Mouse (Mus musculus) midbrain, embryonic 14.5 days (tissue): Measurements from ENCODE around the gene Clta. TPM values are rescaled to one million over a fixed set of nuclear protein-coding genes. Genes with fewer than 3 reads are reported as not detected.
A peak's percentile ranks its signal among the peaks of the same experiment; 100 is the strongest.

Experiments
- ATAC-seq: fragments of 200-750 bp; cut with Nextera tagmentation; 2 replicates; pipeline ENCODE4 v1.8.0; 2017; ENCODE audit warnings: moderate number of reproducible peaks, moderate library complexity; ENCODE audit not compliant: low FRiP score, low TSS enrichment
- DNase-seq: peaks from one replicate; pipeline ENCODE4 v3.0.0-alpha.2; 2015
- H3K27ac ChIP-seq: fragments of 300-500 bp; sonication (generic); replicated peaks from 2 replicates; pipeline ENCODE4 v1.5.1; 2014; ENCODE audit warnings: mild to moderate bottlenecking, low read depth, low read length, moderate library complexity
- H3K27me3 ChIP-seq: fragments of 300-500 bp; sonication (generic); 2 replicates; pipeline ENCODE4 v1.6.1; 2014; ENCODE audit warnings: low read length, control low read depth, mixed read lengths; ENCODE audit not compliant: control insufficient read depth, insufficient read depth
- H3K36me3 ChIP-seq: fragments of 300-500 bp; sonication (generic); 2 replicates; pipeline ENCODE4 v1.6.1; 2014; ENCODE audit warnings: low read length, control low read depth; ENCODE audit not compliant: control insufficient read depth, insufficient read depth
- H3K4me1 ChIP-seq: fragments of 300-500 bp; sonication (generic); 2 replicates; pipeline ENCODE4 v1.6.1; 2014; ENCODE audit warnings: mild to moderate bottlenecking, antibody characterized with exemption, low read length, control low read depth; ENCODE audit not compliant: control insufficient read depth, insufficient read depth
- H3K4me2 ChIP-seq: fragments of 300-500 bp; sonication (generic); 2 replicates; pipeline ENCODE4 v1.6.1; 2014; ENCODE audit warnings: mild to moderate bottlenecking, low read length, moderate library complexity
- H3K4me3 ChIP-seq: fragments of 300-500 bp; sonication (generic); replicated peaks from 2 replicates; pipeline ENCODE4 v1.5.1; 2014; ENCODE audit warnings: low read depth, low read length
- H3K9ac ChIP-seq: fragments of 300-500 bp; sonication (generic); replicated peaks from 2 replicates; pipeline ENCODE4 v1.6.1; 2014; ENCODE audit warnings: mild to moderate bottlenecking, low read length, moderate library complexity
- H3K9me3 ChIP-seq: fragments of 300-500 bp; sonication (generic); 2 replicates; pipeline ENCODE4 v1.6.1; 2016; ENCODE audit warnings: low read length, control low read depth, mixed read lengths; ENCODE audit not compliant: control insufficient read depth
- whole genome bisulfite sequencing: fragments of 180-500 bp; shearing (Covaris S2); extraction: QIAGEN DNeasy Blood & Tissue Kit; methylation state at CpG from one replicate; pipeline ENCODE4 v1.1.7; 2014; 5-methylcytosine and 5-hydroxymethylcytosine counted together
- polyA plus RNA-seq: library from polyadenylated mRNA; unstranded; fragments of >200 nt; fragmentation: Nextera tagmentation; extraction: Ambion mirVana; gene quantifications from 2 replicates; pipeline ENCODE4 v1.2.1, GENCODE M21; 2014

Clta gene
- polyA plus RNA-seq, 1 experiment from 2014 or later: 317 TPM

DNA sequence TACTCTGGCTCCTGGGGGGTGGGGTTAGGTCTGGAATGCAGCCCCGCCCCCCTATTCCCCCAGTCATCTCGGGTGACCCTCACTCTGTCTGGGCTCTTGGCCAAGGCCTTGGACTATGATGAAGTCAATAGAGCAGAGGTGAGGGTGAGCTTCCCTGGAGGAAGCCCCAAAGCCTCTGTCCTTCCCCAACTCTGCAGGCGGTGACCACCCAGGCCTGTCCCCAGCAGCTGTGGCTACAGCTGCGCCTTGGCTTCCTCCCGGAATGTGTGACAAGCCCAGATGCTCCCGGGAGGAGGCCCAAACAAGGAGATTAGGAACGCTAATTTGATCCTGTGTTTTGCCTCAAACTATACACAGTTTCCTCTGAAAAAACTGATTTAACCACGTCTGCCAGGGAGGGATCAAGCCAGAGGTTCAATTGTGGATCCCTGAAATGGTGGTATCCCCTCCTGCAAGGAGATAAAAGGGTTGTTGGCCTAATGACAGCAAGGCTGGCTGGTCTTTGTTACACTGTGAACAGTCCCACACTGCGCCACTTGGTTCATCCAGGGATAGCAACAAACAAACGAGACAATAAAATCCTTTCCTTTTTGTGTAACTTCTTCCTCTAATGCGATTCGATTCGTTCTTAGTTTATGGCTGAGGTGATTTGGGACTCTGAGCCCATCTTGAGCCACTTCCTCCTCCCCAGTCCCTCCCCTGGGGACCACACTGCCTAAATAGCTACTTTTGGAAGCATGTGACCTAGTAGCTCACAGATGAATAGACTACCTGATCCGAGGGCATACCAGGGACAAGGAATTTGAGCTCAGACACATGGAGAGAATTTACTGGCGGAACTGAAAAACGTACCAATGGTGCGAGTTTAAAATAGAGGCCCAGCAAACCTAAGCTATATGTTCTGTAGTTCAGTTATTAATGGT is 25.5 kb upstream of the Clta start:
- H3K9ac ChIP-seq: no peak overlapping the region
- 0 out of 2 replicates have a peak, but pooled peaks have one; percentile 25 for ATAC-seq
- H3K27ac ChIP-seq: peak overlapping the region; percentile 49; the same call in 1 of the 2 replicates
- peaks cover 11% of the 10 kb centered on the region; the same call in 1 of the 2 replicates for H3K4me1 ChIP-seq
- 10% methylated on average over 17 of the region's 17 CpGs for WGBS
- H3K27me3 ChIP-seq: peaks cover 12% of the 10 kb centered on the region; the same call in 1 of the 2 replicates
- no peak overlapping the region for H3K4me2 ChIP-seq
- no peaks in the 10 kb centered on the region for H3K36me3 ChIP-seq
- H3K4me3 ChIP-seq: no peak overlapping the region
- peak; percentile 61 for DNase-seq
- H3K9me3 ChIP-seq: no peaks in the 10 kb centered on the region

DNA sequence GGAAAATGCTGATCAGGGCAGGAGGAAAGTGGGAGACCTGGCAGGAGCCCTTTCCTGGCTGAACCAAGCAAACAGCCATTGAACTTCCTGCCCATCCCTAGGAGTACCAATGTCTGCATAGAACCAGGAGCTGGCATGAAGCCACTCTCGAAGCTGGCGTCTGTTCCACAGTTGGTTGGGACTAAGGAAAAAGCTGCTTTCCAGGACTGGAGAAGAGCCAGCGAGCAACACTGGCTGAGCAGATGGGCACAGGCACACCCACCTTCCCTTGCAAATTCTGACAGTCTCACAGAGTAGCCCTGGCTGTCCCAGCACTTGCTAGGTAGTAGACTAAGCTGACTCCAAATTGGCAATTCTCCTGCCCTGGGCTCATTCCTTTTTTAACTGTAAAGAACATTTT is 24.5 kb upstream of the Clta start:
- Histone ChIP-seq H3K27me3 (peaks cover 12% of the 10 kb centered on the region; the same call in 1 of the 2 replicates), H3K4me3 (no peak overlapping the region), H3K36me3 (no peaks in the 10 kb centered on the region), H3K4me2 (no peak overlapping the region), H3K9ac (no peak overlapping the region), H3K27ac (no peak overlapping the region), H3K4me1 (peaks cover 11% of the 10 kb centered on the region; the same call in 1 of the 2 replicates), H3K9me3 (no peaks in the 10 kb centered on the region)
- no peak for ATAC-seq
- WGBS: 74% methylated on average over 3 of the region's 3 CpGs
- DNase-seq: peak; percentile 70

DNA sequence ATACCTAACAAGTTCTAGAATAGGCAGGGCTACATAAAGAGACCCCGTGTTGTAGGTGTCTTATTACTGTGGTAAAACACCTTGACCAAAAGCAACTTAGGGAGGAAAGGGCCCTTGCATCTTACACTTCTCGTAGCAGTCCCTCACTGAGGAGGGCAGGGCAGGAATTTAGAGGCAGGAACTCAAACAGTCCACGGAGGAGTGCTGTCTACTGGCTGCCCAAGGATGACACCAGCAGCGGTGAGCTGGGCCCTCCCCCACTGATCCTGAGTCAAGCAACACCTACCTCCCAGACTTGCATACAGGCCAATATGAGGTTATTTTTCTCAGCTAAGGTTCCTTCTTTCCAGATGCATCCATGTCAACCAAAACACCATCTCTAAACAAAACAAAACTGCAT is 24.0 kb upstream of the Clta start:
- H3K4me3 ChIP-seq: no peak overlapping the region
- no peaks in the 10 kb centered on the region for H3K36me3 ChIP-seq
- DNase-seq (no peak), ATAC-seq (no peak)
- peaks cover 12% of the 10 kb centered on the region; the same call in 1 of the 2 replicates for H3K27me3 ChIP-seq
- H3K4me2 ChIP-seq: no peak overlapping the region
- H3K4me1 ChIP-seq: peaks cover 11% of the 10 kb centered on the region; the same call in 1 of the 2 replicates
- 90% methylated on average over 4 of the region's 4 CpGs for WGBS
- no peaks in the 10 kb centered on the region for H3K9me3 ChIP-seq
- H3K27ac ChIP-seq: no peak overlapping the region
- no peak overlapping the region for H3K9ac ChIP-seq

DNA sequence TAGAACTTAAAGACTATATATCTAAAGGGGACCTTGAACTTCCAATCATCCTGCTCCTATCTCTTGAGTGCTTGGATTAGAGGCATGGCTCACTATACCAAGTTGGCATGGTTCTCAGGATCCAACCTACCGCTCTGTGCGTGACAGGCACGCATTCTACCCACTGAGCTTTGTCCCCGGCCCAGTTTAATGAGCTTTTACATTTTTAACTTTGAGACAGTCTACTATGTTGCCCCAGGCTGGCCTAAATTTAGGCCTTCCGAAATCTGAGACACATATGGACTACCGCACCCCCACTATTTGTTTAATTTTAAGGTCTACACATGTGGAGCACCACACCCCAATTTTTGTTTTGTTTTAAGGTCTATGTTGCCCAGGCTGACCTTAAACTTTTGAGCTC is 23.4 kb upstream of the Clta start:
- peaks cover 12% of the 10 kb centered on the region; the same call in 1 of the 2 replicates for H3K27me3 ChIP-seq
- WGBS: 98% methylated on average over 6 of the region's 6 CpGs
- H3K4me3 ChIP-seq: no peak overlapping the region
- DNase-seq: no peak
- no peak overlapping the region for H3K27ac ChIP-seq
- no peaks in the 10 kb centered on the region for H3K9me3 ChIP-seq
- H3K9ac ChIP-seq: no peak overlapping the region
- no peak overlapping the region for H3K4me2 ChIP-seq
- no peaks in the 10 kb centered on the region for H3K36me3 ChIP-seq
- H3K4me1 ChIP-seq: peaks cover 11% of the 10 kb centered on the region; the same call in 1 of the 2 replicates
- ATAC-seq: no peak

DNA sequence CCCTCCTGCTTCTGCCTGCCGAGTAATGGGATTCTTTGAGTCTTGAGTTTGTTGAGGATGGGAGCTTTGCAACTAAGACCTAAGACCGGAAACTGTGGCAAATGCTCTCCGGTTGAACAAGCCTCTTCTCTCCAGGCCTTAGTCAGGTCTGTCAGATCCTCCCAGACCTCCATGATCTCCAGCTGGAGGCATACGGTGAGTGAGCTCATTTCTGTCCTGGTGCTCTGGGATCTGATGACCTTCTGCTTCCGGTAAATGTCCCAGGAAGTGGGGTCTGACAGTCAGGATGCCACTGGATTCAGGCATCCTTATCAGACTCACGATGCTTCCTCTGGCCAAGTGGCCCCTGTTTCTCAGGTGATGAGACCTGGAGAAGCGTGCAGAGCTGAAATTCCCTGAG is 23.0 kb upstream of the Clta start:
- no peak overlapping the region for H3K4me2 ChIP-seq
- WGBS: 87% methylated on average over 7 of the region's 7 CpGs
- peaks cover 12% of the 10 kb centered on the region; the same call in 1 of the 2 replicates for H3K27me3 ChIP-seq
- no peak overlapping the region for H3K9ac ChIP-seq
- no peaks in the 10 kb centered on the region for H3K36me3 ChIP-seq
- no peak for ATAC-seq
- H3K4me3 ChIP-seq: no peak overlapping the region
- no peak overlapping the region for H3K27ac ChIP-seq
- no peaks in the 10 kb centered on the region for H3K9me3 ChIP-seq
- H3K4me1 ChIP-seq: peaks cover 11% of the 10 kb centered on the region; the same call in 1 of the 2 replicates
- DNase-seq: no peak

DNA sequence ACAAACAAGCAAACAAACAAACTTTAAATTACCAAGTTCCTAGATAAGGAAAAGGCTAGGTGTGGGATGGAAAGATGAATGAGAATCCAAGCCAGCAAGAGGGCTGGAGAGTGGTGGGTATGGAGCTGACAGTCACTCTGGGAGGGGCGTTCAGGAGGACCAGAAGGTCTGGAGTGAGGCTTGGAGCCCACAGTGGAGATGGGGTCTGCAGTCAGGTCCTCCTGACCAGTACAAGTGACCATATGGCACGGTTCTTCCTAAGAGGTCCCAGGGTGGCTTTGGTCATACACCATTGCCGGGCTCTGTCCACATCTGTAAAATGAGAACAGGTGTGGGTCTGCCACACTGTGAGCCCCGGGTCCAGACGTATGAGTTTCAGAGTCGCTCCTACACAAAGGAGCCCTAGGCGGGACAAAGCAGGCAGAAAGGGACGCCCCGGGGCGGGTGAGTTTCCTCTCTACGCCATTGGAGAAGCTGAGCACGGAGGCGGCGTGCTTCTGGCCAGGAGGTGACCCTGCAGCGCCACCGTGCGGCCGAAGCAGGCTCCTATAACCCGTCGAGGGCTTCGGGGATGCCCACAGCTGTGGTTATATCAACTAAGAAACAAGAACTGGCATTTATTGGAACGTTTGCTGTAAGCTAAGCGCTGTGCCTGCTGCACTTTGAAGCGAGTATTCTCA is 22.1 kb upstream of the Clta start:
- peaks cover 12% of the 10 kb centered on the region; the same call in 1 of the 2 replicates for H3K27me3 ChIP-seq
- peak; percentile 96 for DNase-seq
- WGBS: 3% methylated on average over 24 of the region's 24 CpGs
- no peaks in the 10 kb centered on the region for H3K9me3 ChIP-seq
- H3K4me2 ChIP-seq: peak overlapping the region; percentile 57
- H3K27ac ChIP-seq: no peak overlapping the region
- H3K36me3 ChIP-seq: no peaks in the 10 kb centered on the region
- H3K4me1 ChIP-seq: peaks cover 11% of the 10 kb centered on the region; the same call in 1 of the 2 replicates
- H3K4me3 ChIP-seq: peak overlapping the region; percentile 20
- H3K9ac ChIP-seq: peak overlapping the region; percentile 48
- ATAC-seq: peak; percentile 92

DNA sequence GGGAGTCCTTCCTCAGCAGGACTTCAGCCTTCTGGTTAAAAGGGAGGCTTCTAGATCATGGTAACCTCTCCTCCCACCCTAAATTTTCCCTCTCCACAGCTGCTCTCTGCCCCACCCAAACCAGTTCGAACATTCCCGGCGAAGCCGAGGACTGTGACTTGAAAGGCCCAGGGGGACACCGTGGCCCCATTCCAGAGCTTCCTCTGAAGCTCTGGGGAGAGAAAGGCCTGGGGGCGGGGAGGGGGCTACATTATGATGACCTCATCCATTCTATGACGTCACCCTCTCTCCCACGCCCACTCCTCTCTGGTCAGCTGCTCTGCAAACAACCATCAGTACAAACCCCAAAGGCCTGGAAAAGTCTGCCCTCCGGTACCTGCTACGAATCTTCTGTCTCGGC is 21.1 kb upstream of the Clta start, which contains the start of gene Ccin:
Gene Ccin, plus strand, starts transcription at position 303 of the 400 bp plus-strand sequence.
- WGBS: 83% methylated on average over 11 of the region's 11 CpGs
- no peak for DNase-seq
- no peaks in the 10 kb centered on the region for H3K36me3 ChIP-seq

DNA sequence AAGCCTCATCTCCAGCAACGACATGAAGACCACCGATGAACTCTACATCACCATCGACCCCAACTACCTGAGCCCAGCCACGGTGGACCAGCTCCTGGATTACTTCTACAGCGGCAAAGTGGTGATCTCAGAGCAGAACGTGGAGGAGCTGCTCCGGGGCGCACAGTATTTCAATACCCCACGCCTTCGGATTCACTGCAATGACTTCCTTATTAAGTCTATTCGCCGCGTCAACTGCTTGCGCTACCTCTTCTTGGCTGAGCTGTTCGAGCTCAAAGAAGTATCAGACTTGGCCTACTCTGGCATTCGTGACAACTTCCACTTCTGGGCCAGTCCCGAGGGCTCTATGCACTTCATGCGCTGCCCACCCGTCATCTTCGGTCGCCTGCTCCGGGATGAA is 20.5 kb upstream of the Clta start:
- no peak for DNase-seq
- Histone ChIP-seq H3K9me3 (no peaks in the 10 kb centered on the region), H3K27me3 (peaks cover 12% of the 10 kb centered on the region; the same call in 1 of the 2 replicates), H3K4me3 (no peak overlapping the region), H3K36me3 (no peaks in the 10 kb centered on the region), H3K9ac (no peak overlapping the region), H3K4me1 (peaks cover 5% of the 10 kb centered on the region; the same call in 1 of the 2 replicates), H3K27ac (no peak overlapping the region), H3K4me2 (no peak overlapping the region)
- no peak for ATAC-seq
- WGBS: 93% methylated on average over 22 of the region's 22 CpGs

More for the DNA sequence above, 21.1 kb upstream of the Clta start, which contains the start of gene Ccin:
- peaks cover 12% of the 10 kb centered on the region; the same call in 1 of the 2 replicates for H3K27me3 ChIP-seq
- H3K4me3 ChIP-seq: peak within 1 kb of the TSS; percentile 20
- H3K9me3 ChIP-seq: no peaks in the 10 kb centered on the region
- H3K4me1 ChIP-seq: peaks cover 11% of the 10 kb centered on the region; the same call in 1 of the 2 replicates
- no peak within 1 kb of the TSS for H3K27ac ChIP-seq
- H3K4me2 ChIP-seq: peak within 1 kb of the TSS; percentile 57
- no peak for ATAC-seq
- H3K9ac ChIP-seq: peak within 1 kb of the TSS; percentile 48
